Mouse (Mus musculus) liver, embryonic 14.5 days (tissue): Measurements from ENCODE around the gene Tmcc3.

Source experiments
- CTCF ChIP-seq: IDR thresholded peaks from 2 replicates; pipeline ENCODE4 v1.5.1; 2016; ENCODE audit warnings: antibody characterized with exemption, low read depth, control low read depth
- EP300 ChIP-seq: IDR thresholded peaks from 2 replicates; pipeline ENCODE4 v1.6.1; 2016; ENCODE audit warnings: antibody characterized with exemption, low read depth

- TF ChIP-seq CTCF (no peak), EP300 (no peak)
Observed at GRCm38 (mm10) chr10:94546617-94547016, 234.9 kb downstream of the Tmcc3 start.
